Mouse (Mus musculus): ENCODE results near the gene Trpm3.

GRCm38 (mm10) chr19:23005851-23006250 lies 867.0 kb downstream of the Trpm3 start:
- TF ChIP-seq GATA1 (IDR thresholded peaks at IDR 0.05; ENCODE audit: borderline replicate concordance, low read length), result no peak
- TF ChIP-seq FLI1 (IDR thresholded peaks at IDR 0.05; ENCODE audit: low read length), result no peak
